Mouse (Mus musculus) hindbrain, embryonic 15.5 days (tissue): ENCODE measurements around the gene Rbbp6. TPM values are rescaled to one million over a fixed set of nuclear protein-coding genes. Genes with fewer than 3 reads are reported as not detected.

ENCODE experiments used
- ATAC-seq: fragments of 200-750 bp; cut with Nextera tagmentation; 2 replicates; pipeline ENCODE4 v1.8.0; 2017; ENCODE audit warnings: low read depth, moderate number of reproducible peaks, moderate TSS enrichment; ENCODE audit not compliant: low FRiP score
- H3K27ac ChIP-seq: fragments of 300-500 bp; sonication (generic); replicated peaks from 2 replicates; pipeline ENCODE4 v1.5.1; 2015; ENCODE audit warnings: mild to moderate bottlenecking, inconsistent platforms
- H3K27me3 ChIP-seq: fragments of 300-500 bp; sonication (generic); 2 replicates; pipeline ENCODE4 v1.6.1; 2015; ENCODE audit warnings: control low read depth, inconsistent platforms
- H3K36me3 ChIP-seq: fragments of 300-500 bp; sonication (generic); 2 replicates; pipeline ENCODE4 v1.6.1; 2015; ENCODE audit warnings: control low read depth, inconsistent platforms
- H3K4me1 ChIP-seq: fragments of 300-500 bp; sonication (generic); replicated peaks from 2 replicates; pipeline ENCODE4 v1.6.1; 2015; ENCODE audit warnings: control low read depth, inconsistent platforms
- H3K4me2 ChIP-seq: fragments of 300-500 bp; sonication (generic); 2 replicates; pipeline ENCODE4 v1.6.1; 2015; ENCODE audit warnings: moderate library complexity, mild to moderate bottlenecking, inconsistent platforms
- H3K4me3 ChIP-seq: fragments of 300-500 bp; sonication (generic); 2 replicates; pipeline ENCODE4 v1.5.1; 2015; ENCODE audit warnings: mild to moderate bottlenecking, inconsistent platforms
- H3K9ac ChIP-seq: fragments of 300-500 bp; sonication (generic); 2 replicates; pipeline ENCODE4 v1.6.1; 2015; ENCODE audit warnings: inconsistent platforms
- H3K9me3 ChIP-seq: fragments of 300-500 bp; sonication (generic); 2 replicates; pipeline ENCODE4 v1.6.1; 2016; ENCODE audit warnings: control low read depth, inconsistent platforms
- WGBS: fragments of 180-500 bp; shearing (Covaris S2); methylation state at CpG from one replicate; pipeline ENCODE4 v1.1.7; 2015; 5-methylcytosine and 5-hydroxymethylcytosine counted together
- polyA plus RNA-seq: library from polyadenylated mRNA; unstranded; fragments of >200 nt; fragmentation: Nextera tagmentation; extraction: Ambion mirVana; gene quantifications from 2 replicates; pipeline ENCODE4 v1.2.1, GENCODE M21; 2015

Gene Rbbp6
- polyA plus RNA-seq = 25.0 and 26.3 TPM in 2 replicates

GRCm38 (mm10) chr7:122965386-122965785, at the start of gene Rbbp6:
Gene Rbbp6 (plus strand): TSS chr7:122965686.
- no peak for ATAC-seq
- Histone ChIP-seq H3K4me1 (0 out of 2 replicates have a peak, but pooled peaks cover 7% of the 10 kb centered on the region), H3K9me3 (no peaks in the 10 kb centered on the region), H3K4me3 (no peak within 1 kb of the TSS), H3K36me3 (no peaks in the 10 kb centered on the region), H3K9ac (no peak within 1 kb of the TSS), H3K27ac (no peak within 1 kb of the TSS), H3K27me3 (no peaks in the 10 kb centered on the region), H3K4me2 (no peak within 1 kb of the TSS)
- WGBS = 83% methylated on average over 5 of the region's 5 CpGs

GRCm38 (mm10) chr7:122919728-122920582, 45.5 kb upstream of the Rbbp6 start:
- Histone ChIP-seq H3K4me2 (no peak overlapping the region), H3K9ac (no peak overlapping the region), H3K4me3 (no peak overlapping the region), H3K9me3 (no peaks in the 10 kb centered on the region), H3K27ac (no peak overlapping the region), H3K4me1 (0 out of 2 replicates have a peak, but pooled peaks cover 4% of the 10 kb centered on the region), H3K27me3 (no peaks in the 10 kb centered on the region), H3K36me3 (no peaks in the 10 kb centered on the region)
- 46% methylated on average over 13 of the region's 13 CpGs for WGBS
- ATAC-seq = peak; percentile 59; the same call in 1 of the 2 replicates

GRCm38 (mm10) chr7:122921537-122921936, 43.9 kb upstream of the Rbbp6 start:
- 84% methylated on average over 9 of the region's 9 CpGs for WGBS
- Histone ChIP-seq H3K9ac (no peak overlapping the region), H3K4me1 (0 out of 2 replicates have a peak, but pooled peaks cover 4% of the 10 kb centered on the region), H3K9me3 (no peaks in the 10 kb centered on the region), H3K27ac (no peak overlapping the region), H3K4me2 (no peak overlapping the region), H3K36me3 (no peaks in the 10 kb centered on the region), H3K4me3 (no peak overlapping the region), H3K27me3 (no peaks in the 10 kb centered on the region)
- ATAC-seq = no peak

GRCm38 (mm10) chr7:122924256-122924655, 41.2 kb upstream of the Rbbp6 start:
- H3K9ac ChIP-seq = no peak overlapping the region
- ATAC-seq = no peak

GRCm38 (mm10) chr7:122930494-122930893, 35.0 kb upstream of the Rbbp6 start:
- Histone ChIP-seq H3K27me3 (no peaks in the 10 kb centered on the region), H3K4me3 (no peak overlapping the region), H3K27ac (no peak overlapping the region), H3K4me1 (no peaks in the 10 kb centered on the region), H3K9ac (no peak overlapping the region), H3K36me3 (no peaks in the 10 kb centered on the region), H3K4me2 (no peak overlapping the region), H3K9me3 (no peaks in the 10 kb centered on the region)
- ATAC-seq = no peak
- WGBS = 56% methylated on average over 3 of the region's 3 CpGs

More at GRCm38 (mm10) chr7:122924256-122924655, 41.2 kb upstream of the Rbbp6 start:
- H3K9me3 ChIP-seq = no peaks in the 10 kb centered on the region
- 0 out of 2 replicates have a peak, but pooled peaks cover 4% of the 10 kb centered on the region for H3K4me1 ChIP-seq
- WGBS = 80% methylated on average over 3 of the region's 3 CpGs
- no peaks in the 10 kb centered on the region for H3K27me3 ChIP-seq
- H3K4me3 ChIP-seq = no peak overlapping the region
- H3K36me3 ChIP-seq = no peaks in the 10 kb centered on the region
- no peak overlapping the region for H3K27ac ChIP-seq
- no peak overlapping the region for H3K4me2 ChIP-seq

GRCm38 (mm10) chr7:122932171-122932570, 33.3 kb upstream of the Rbbp6 start:
- 38% methylated on average over 1 of the region's 1 CpGs for WGBS
- Histone ChIP-seq H3K9ac (no peak overlapping the region), H3K27ac (no peak overlapping the region), H3K4me3 (no peak overlapping the region), H3K27me3 (no peaks in the 10 kb centered on the region), H3K9me3 (no peaks in the 10 kb centered on the region), H3K4me2 (no peak overlapping the region), H3K4me1 (no peaks in the 10 kb centered on the region), H3K36me3 (no peaks in the 10 kb centered on the region)
- no peak for ATAC-seq

GRCm38 (mm10) chr7:122936626-122937025, 28.9 kb upstream of the Rbbp6 start:
- no peak overlapping the region for H3K27ac ChIP-seq
- ATAC-seq = no peak
- H3K27me3 ChIP-seq = no peaks in the 10 kb centered on the region
- H3K36me3 ChIP-seq = no peaks in the 10 kb centered on the region
- no peak overlapping the region for H3K9ac ChIP-seq
- H3K4me3 ChIP-seq = no peak overlapping the region
- no peaks in the 10 kb centered on the region for H3K9me3 ChIP-seq
- H3K4me1 ChIP-seq = no peaks in the 10 kb centered on the region
- no peak overlapping the region for H3K4me2 ChIP-seq

GRCm38 (mm10) chr7:122938197-122938596, 27.3 kb upstream of the Rbbp6 start:
- Histone ChIP-seq H3K9ac (no peak overlapping the region), H3K27ac (no peak overlapping the region), H3K9me3 (no peaks in the 10 kb centered on the region), H3K4me3 (no peak overlapping the region), H3K4me2 (no peak overlapping the region), H3K4me1 (no peaks in the 10 kb centered on the region), H3K27me3 (no peaks in the 10 kb centered on the region), H3K36me3 (no peaks in the 10 kb centered on the region)
- 48% methylated on average over 1 of the region's 1 CpGs for WGBS
- no peak for ATAC-seq

- Histone ChIP-seq H3K9me3 (no peaks in the 10 kb centered on the region), H3K4me3 (no peak overlapping the region), H3K4me2 (no peak overlapping the region), H3K36me3 (no peaks in the 10 kb centered on the region), H3K27ac (no peak overlapping the region), H3K9ac (no peak overlapping the region), H3K4me1 (no peaks in the 10 kb centered on the region), H3K27me3 (no peaks in the 10 kb centered on the region)
- ATAC-seq = no peak
- 89% methylated on average over 3 of the region's 3 CpGs for WGBS
These were observed 26.3 kb upstream of the Rbbp6 start for GRCm38 (mm10) chr7:122939181-122939580.

GRCm38 (mm10) chr7:122940371-122941075, 25.0 kb upstream of the Rbbp6 start:
- H3K4me1 ChIP-seq = no peaks in the 10 kb centered on the region
- H3K4me2 ChIP-seq = peak overlapping the region; percentile 35
- no peaks in the 10 kb centered on the region for H3K9me3 ChIP-seq
- no peaks in the 10 kb centered on the region for H3K27me3 ChIP-seq
- ATAC-seq = no peak
- no peak overlapping the region for H3K4me3 ChIP-seq
- H3K36me3 ChIP-seq = no peaks in the 10 kb centered on the region
- WGBS = 10% methylated on average over 12 of the region's 12 CpGs
- H3K9ac ChIP-seq = no peak overlapping the region
- no peak overlapping the region for H3K27ac ChIP-seq

GRCm38 (mm10) chr7:122942111-122942510, 23.4 kb upstream of the Rbbp6 start:
- no peak overlapping the region for H3K4me2 ChIP-seq
- H3K27ac ChIP-seq = no peak overlapping the region

GRCm38 (mm10) chr7:122945149-122945548, 20.3 kb upstream of the Rbbp6 start:
- Histone ChIP-seq H3K4me2 (no peak overlapping the region), H3K9ac (no peak overlapping the region), H3K27me3 (no peaks in the 10 kb centered on the region), H3K36me3 (no peaks in the 10 kb centered on the region), H3K4me3 (no peak overlapping the region), H3K9me3 (no peaks in the 10 kb centered on the region), H3K27ac (no peak overlapping the region), H3K4me1 (no peaks in the 10 kb centered on the region)
- 3% methylated on average over 1 of the region's 1 CpGs for WGBS
- peak; percentile 65; the same call in 1 of the 2 replicates for ATAC-seq

More at GRCm38 (mm10) chr7:122942111-122942510, 23.4 kb upstream of the Rbbp6 start:
- no peaks in the 10 kb centered on the region for H3K36me3 ChIP-seq
- H3K9ac ChIP-seq = no peak overlapping the region
- H3K9me3 ChIP-seq = no peaks in the 10 kb centered on the region
- no peak for ATAC-seq
- H3K4me1 ChIP-seq = no peaks in the 10 kb centered on the region
- H3K27me3 ChIP-seq = no peaks in the 10 kb centered on the region
- WGBS = 90% methylated on average over 8 of the region's 8 CpGs
- H3K4me3 ChIP-seq = no peak overlapping the region
